Mouse (Mus musculus): Measurements from ENCODE around the gene Xpo4. TPM values are rescaled to one million over a fixed set of nuclear protein-coding genes. Genes with fewer than 3 reads are reported as not detected.
"Not testable (repeated sequence)": the region's sequence is repeated elsewhere in the genome, so short reads cannot be mapped to it uniquely, and the experiment has no call there.

The Xpo4 gene
- polyA plus RNA-seq, 1 experiment from 2014 or later: 23.0 TPM

GRCm38 (mm10) chr14:57690681-57691080 is 25.5 kb upstream of the Xpo4 start:
- Histone ChIP-seq H3K27me3 (replicated peaks; ENCODE audit: control insufficient read depth, insufficient read depth, low read length) (no peaks in the 10 kb centered on the region), H3K36me3 (ENCODE audit: control insufficient read depth, insufficient read depth, low read length) (peaks cover 69% of the 10 kb centered on the region), H3K27ac (replicated peaks; ENCODE audit: low read depth, low read length) (no peak overlapping the region), H3K4me3 (ENCODE audit: low read depth, low read length) (no peak overlapping the region), H3K9me3 (ENCODE audit: control insufficient read depth, low read length) (no peaks in the 10 kb centered on the region), H3K9ac (ENCODE audit: low read depth, low read length) (no peak overlapping the region), H3K4me1 (ENCODE audit: control insufficient read depth, insufficient read depth, low read length) (no peaks in the 10 kb centered on the region), H3K4me2 (ENCODE audit: low read depth, low read length) (no peak overlapping the region)
- WGBS: 93% methylated on average over 8 of the region's 8 CpGs
- DNase-seq (ENCODE audit: low spot score): no peak
- no peak for ATAC-seq (ENCODE audit: low read depth)

GRCm38 (mm10) chr14:57688066-57688465 is 22.8 kb upstream of the Xpo4 start:
- H3K4me1 ChIP-seq (ENCODE audit: control insufficient read depth, insufficient read depth, low read length); H3K9ac ChIP-seq (ENCODE audit: low read depth, low read length); ATAC-seq (ENCODE audit: low read depth); H3K4me2 ChIP-seq (ENCODE audit: low read depth, low read length); DNase-seq (ENCODE audit: low spot score); H3K27ac ChIP-seq (replicated peaks; ENCODE audit: low read depth, low read length); H3K9me3 ChIP-seq (ENCODE audit: control insufficient read depth, low read length); H3K27me3 ChIP-seq (replicated peaks; ENCODE audit: control insufficient read depth, insufficient read depth, low read length); H3K4me3 ChIP-seq (ENCODE audit: low read depth, low read length): not testable (repeated sequence)
- 85% methylated on average over 7 of the region's 7 CpGs for WGBS
- peaks cover 46% of the 10 kb centered on the region for H3K36me3 ChIP-seq (ENCODE audit: control insufficient read depth, insufficient read depth, low read length)

- no peak overlapping the region for H3K4me3 ChIP-seq (ENCODE audit: low read depth, low read length)
- H3K27me3 ChIP-seq (replicated peaks; ENCODE audit: control insufficient read depth, insufficient read depth, low read length): no peaks in the 10 kb centered on the region
- H3K9ac ChIP-seq (ENCODE audit: low read depth, low read length): no peak overlapping the region
- ATAC-seq (ENCODE audit: low read depth) (no peak), DNase-seq (ENCODE audit: low spot score) (no peak)
- no peak overlapping the region for H3K4me2 ChIP-seq (ENCODE audit: low read depth, low read length)
- 74% methylated on average over 5 of the region's 5 CpGs for WGBS
- peaks cover 40% of the 10 kb centered on the region for H3K36me3 ChIP-seq (ENCODE audit: control insufficient read depth, insufficient read depth, low read length)
- H3K27ac ChIP-seq (replicated peaks; ENCODE audit: low read depth, low read length): no peak overlapping the region
- no peaks in the 10 kb centered on the region for H3K4me1 ChIP-seq (ENCODE audit: control insufficient read depth, insufficient read depth, low read length)
- no peaks in the 10 kb centered on the region for H3K9me3 ChIP-seq (ENCODE audit: control insufficient read depth, low read length)
Observed at GRCm38 (mm10) chr14:57687441-57687840, 22.2 kb upstream of the Xpo4 start.

GRCm38 (mm10) chr14:57686647-57687046 is 21.4 kb upstream of the Xpo4 start:
- no peaks in the 10 kb centered on the region for H3K27me3 ChIP-seq (replicated peaks; ENCODE audit: control insufficient read depth, insufficient read depth, low read length)
- WGBS: 91% methylated on average over 6 of the region's 6 CpGs
- no peak overlapping the region for H3K4me3 ChIP-seq (ENCODE audit: low read depth, low read length)
- no peaks in the 10 kb centered on the region for H3K9me3 ChIP-seq (ENCODE audit: control insufficient read depth, low read length)
- H3K4me1 ChIP-seq (ENCODE audit: control insufficient read depth, insufficient read depth, low read length): no peaks in the 10 kb centered on the region
- H3K27ac ChIP-seq (replicated peaks; ENCODE audit: low read depth, low read length): no peak overlapping the region
- peaks cover 33% of the 10 kb centered on the region for H3K36me3 ChIP-seq (ENCODE audit: control insufficient read depth, insufficient read depth, low read length)
- no peak for ATAC-seq (ENCODE audit: low read depth)
- no peak overlapping the region for H3K4me2 ChIP-seq (ENCODE audit: low read depth, low read length)
- H3K9ac ChIP-seq (ENCODE audit: low read depth, low read length): no peak overlapping the region
- DNase-seq (ENCODE audit: low spot score): no peak

- peaks cover 13% of the 10 kb centered on the region for H3K36me3 ChIP-seq (ENCODE audit: control insufficient read depth, insufficient read depth, low read length)
- no peaks in the 10 kb centered on the region for H3K4me1 ChIP-seq (ENCODE audit: control insufficient read depth, insufficient read depth, low read length)
- no peak overlapping the region for H3K27ac ChIP-seq (replicated peaks; ENCODE audit: low read depth, low read length)
- H3K9me3 ChIP-seq (ENCODE audit: control insufficient read depth, low read length): no peaks in the 10 kb centered on the region
- no peak overlapping the region for H3K9ac ChIP-seq (ENCODE audit: low read depth, low read length)
- no peak overlapping the region for H3K4me3 ChIP-seq (ENCODE audit: low read depth, low read length)
- WGBS: 4% methylated on average over 1 of the region's 1 CpGs
- peak; percentile 27 for DNase-seq (ENCODE audit: low spot score)
- H3K4me2 ChIP-seq (ENCODE audit: low read depth, low read length): no peak overlapping the region
- ATAC-seq (ENCODE audit: low read depth): no peak
- H3K27me3 ChIP-seq (replicated peaks; ENCODE audit: control insufficient read depth, insufficient read depth, low read length): no peaks in the 10 kb centered on the region
Observed at GRCm38 (mm10) chr14:57684579-57684978, 19.3 kb upstream of the Xpo4 start.

GRCm38 (mm10) chr14:57682751-57683150 is 17.5 kb upstream of the Xpo4 start:
- WGBS: 80% methylated on average over 4 of the region's 4 CpGs
- DNase-seq (ENCODE audit: low spot score) (no peak), ATAC-seq (ENCODE audit: low read depth) (no peak)
- H3K4me3 ChIP-seq (ENCODE audit: low read depth, low read length): no peak overlapping the region
- H3K9me3 ChIP-seq (ENCODE audit: control insufficient read depth, low read length): no peaks in the 10 kb centered on the region
- H3K4me1 ChIP-seq (ENCODE audit: control insufficient read depth, insufficient read depth, low read length): no peaks in the 10 kb centered on the region
- no peak overlapping the region for H3K4me2 ChIP-seq (ENCODE audit: low read depth, low read length)
- H3K36me3 ChIP-seq (ENCODE audit: control insufficient read depth, insufficient read depth, low read length): no peaks in the 10 kb centered on the region
- no peak overlapping the region for H3K27ac ChIP-seq (replicated peaks; ENCODE audit: low read depth, low read length)
- no peak overlapping the region for H3K9ac ChIP-seq (ENCODE audit: low read depth, low read length)
- no peaks in the 10 kb centered on the region for H3K27me3 ChIP-seq (replicated peaks; ENCODE audit: control insufficient read depth, insufficient read depth, low read length)

GRCm38 (mm10) chr14:57679958-57680535 is 14.8 kb upstream of the Xpo4 start:
- ATAC-seq (ENCODE audit: low read depth) (peak; percentile 76), DNase-seq (ENCODE audit: low spot score) (peak; percentile 91)
- Histone ChIP-seq H3K9me3 (ENCODE audit: control insufficient read depth, low read length) (no peaks in the 10 kb centered on the region), H3K4me3 (ENCODE audit: low read depth, low read length) (no peak overlapping the region), H3K36me3 (ENCODE audit: control insufficient read depth, insufficient read depth, low read length) (no peaks in the 10 kb centered on the region), H3K27me3 (replicated peaks; ENCODE audit: control insufficient read depth, insufficient read depth, low read length) (no peaks in the 10 kb centered on the region), H3K4me1 (ENCODE audit: control insufficient read depth, insufficient read depth, low read length) (no peaks in the 10 kb centered on the region), H3K4me2 (ENCODE audit: low read depth, low read length) (no peak overlapping the region), H3K9ac (ENCODE audit: low read depth, low read length) (no peak overlapping the region), H3K27ac (replicated peaks; ENCODE audit: low read depth, low read length) (no peak overlapping the region)
- 44% methylated on average over 5 of the region's 5 CpGs for WGBS

GRCm38 (mm10) chr14:57679523-57679922 is 14.3 kb upstream of the Xpo4 start:
- no peak overlapping the region for H3K9ac ChIP-seq (ENCODE audit: low read depth, low read length)
- 47% methylated on average over 1 of the region's 1 CpGs for WGBS
- no peak overlapping the region for H3K4me3 ChIP-seq (ENCODE audit: low read depth, low read length)
- no peaks in the 10 kb centered on the region for H3K9me3 ChIP-seq (ENCODE audit: control insufficient read depth, low read length)
- H3K27ac ChIP-seq (replicated peaks; ENCODE audit: low read depth, low read length): no peak overlapping the region
- no peak overlapping the region for H3K4me2 ChIP-seq (ENCODE audit: low read depth, low read length)
- H3K36me3 ChIP-seq (ENCODE audit: control insufficient read depth, insufficient read depth, low read length): no peaks in the 10 kb centered on the region
- DNase-seq (ENCODE audit: low spot score) (no peak), ATAC-seq (ENCODE audit: low read depth) (no peak)
- H3K4me1 ChIP-seq (ENCODE audit: control insufficient read depth, insufficient read depth, low read length): no peaks in the 10 kb centered on the region
- H3K27me3 ChIP-seq (replicated peaks; ENCODE audit: control insufficient read depth, insufficient read depth, low read length): no peaks in the 10 kb centered on the region

GRCm38 (mm10) chr14:57675481-57675880 is 10.3 kb upstream of the Xpo4 start:
- WGBS: 33% methylated on average over 2 of the region's 2 CpGs
- no peak for ATAC-seq (ENCODE audit: low read depth)
- Histone ChIP-seq H3K9me3 (ENCODE audit: control insufficient read depth, low read length) (no peaks in the 10 kb centered on the region), H3K4me3 (ENCODE audit: low read depth, low read length) (no peak overlapping the region), H3K36me3 (ENCODE audit: control insufficient read depth, insufficient read depth, low read length) (no peaks in the 10 kb centered on the region), H3K4me1 (ENCODE audit: control insufficient read depth, insufficient read depth, low read length) (no peaks in the 10 kb centered on the region), H3K9ac (ENCODE audit: low read depth, low read length) (no peak overlapping the region), H3K27ac (replicated peaks; ENCODE audit: low read depth, low read length) (no peak overlapping the region), H3K27me3 (replicated peaks; ENCODE audit: control insufficient read depth, insufficient read depth, low read length) (no peaks in the 10 kb centered on the region), H3K4me2 (ENCODE audit: low read depth, low read length) (no peak overlapping the region)
- DNase-seq (ENCODE audit: low spot score): peak; percentile 45

All from embryonic facial prominence, embryonic 14.5 days (tissue).